Mouse (Mus musculus): ENCODE results near the gene Ube2g1. TPM values are rescaled to one million over a fixed set of nuclear protein-coding genes. Genes with fewer than 3 reads are reported as not detected.

The Ube2g1 gene
- total RNA-seq (2015; ENCODE audit: low replicate concordance) (10.0 and 16.3 TPM in 2 replicates), total RNA-seq (2017; ENCODE audit: low replicate concordance) (9.4 and 9.8 TPM in 2 replicates)

DNA sequence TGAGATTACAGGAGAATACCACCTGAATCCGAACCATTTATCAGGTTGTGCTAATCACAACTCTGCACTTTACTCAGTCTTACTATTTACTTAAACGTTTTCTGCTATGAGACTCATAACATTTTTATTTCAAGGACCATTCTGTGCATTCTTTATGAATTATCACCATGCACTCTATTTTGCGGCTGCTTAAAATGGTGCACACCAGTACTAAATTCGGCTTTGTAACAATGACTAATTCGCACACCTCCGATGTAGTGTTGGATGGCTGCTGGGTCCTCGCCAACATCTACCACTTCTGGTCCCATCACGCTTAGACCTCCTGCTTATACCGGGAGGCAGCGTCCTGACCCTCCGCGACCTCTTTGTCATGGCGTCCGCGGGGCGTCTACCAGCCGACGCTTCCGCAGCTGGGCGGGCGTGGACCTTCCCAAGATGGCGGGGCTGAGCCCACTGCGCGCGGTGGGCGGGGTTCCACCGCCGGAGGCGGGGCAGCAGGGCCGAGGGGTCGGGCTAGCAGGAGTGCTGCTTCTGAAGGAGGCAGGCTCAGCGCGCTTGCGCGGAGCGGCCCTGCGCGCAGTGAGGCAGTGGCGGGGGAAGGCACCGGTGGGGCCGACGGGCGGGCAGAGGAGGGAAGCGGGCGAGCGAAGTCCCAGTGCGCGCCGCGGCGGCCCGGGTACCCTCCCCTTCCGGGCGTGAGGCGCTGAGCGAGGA, at the start of gene Ube2g1:
Gene Ube2g1, plus strand, starts transcription at position 590 of the 714 bp plus-strand sequence.
- ATAC-seq (replicated peaks; ENCODE audit: low FRiP score, poor library complexity, severe bottlenecking): peak; percentile 96

DNA sequence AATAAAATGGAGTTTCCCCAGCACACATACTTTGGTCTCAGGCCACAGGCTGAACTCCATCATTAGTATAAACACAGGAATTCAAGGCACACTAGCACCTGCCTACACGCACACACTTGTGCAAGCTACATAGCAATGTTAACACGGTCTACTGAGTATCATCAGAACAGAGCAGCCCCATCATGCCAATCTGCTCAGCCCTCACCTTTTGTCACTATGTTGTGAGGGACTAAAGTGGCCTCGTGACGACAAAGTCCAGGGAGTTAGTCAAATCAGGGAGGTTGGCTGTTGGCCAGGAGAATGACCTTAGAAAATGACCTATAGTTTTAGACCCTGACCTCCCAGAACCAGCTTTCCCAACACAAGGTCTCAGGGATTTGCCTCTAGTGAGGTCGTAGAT, 48.9 kb upstream of the Ube2g1 start:
- ATAC-seq (replicated peaks; ENCODE audit: low FRiP score, poor library complexity, severe bottlenecking): no peak

DNA sequence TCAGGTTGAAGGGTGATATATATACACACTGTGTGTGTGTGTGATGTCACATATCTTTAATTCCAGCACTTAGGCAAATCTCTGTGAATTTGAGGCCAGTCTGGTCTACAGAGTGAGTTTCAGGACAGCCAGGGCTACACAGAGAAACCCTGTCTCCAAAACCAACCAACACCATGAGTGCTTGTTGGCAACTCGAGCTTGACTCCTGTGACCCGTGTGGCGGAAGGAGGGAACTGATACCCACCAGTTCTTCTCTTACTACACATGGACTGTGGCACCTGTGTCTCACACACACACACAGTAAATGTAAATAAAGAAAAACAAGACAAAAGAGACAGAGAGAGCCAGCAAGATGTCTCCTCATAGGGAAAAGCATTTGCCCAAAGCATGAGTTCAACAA, 46.4 kb upstream of the Ube2g1 start:
- ATAC-seq (replicated peaks; ENCODE audit: low FRiP score, poor library complexity, severe bottlenecking): no peak

DNA sequence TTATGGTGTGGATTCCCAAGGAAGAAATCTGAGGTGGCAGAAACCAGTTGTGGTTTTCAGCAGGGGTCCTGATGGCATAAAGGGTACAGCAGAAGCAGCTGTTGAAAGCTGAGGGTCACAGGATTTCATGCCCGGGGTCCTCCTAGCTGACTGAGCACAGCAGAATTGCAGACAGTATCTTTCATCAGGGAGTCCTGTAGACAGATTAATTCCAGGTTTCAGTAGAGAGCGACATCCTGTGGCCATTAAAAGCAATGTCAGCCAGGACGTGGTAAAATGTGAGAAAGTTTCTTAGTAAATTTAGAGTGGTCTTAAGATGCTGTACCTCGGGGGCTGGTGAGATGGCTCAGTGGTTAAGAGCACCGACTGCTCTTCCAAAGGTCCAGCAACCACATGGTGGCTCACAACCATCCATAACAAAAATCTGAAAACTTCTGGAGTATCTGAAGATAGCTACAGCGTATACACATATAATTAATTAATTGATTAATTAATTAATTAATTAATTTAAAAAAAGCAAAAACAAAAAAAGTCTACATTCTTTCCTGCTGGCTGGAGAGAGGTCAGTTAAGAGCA, 42.8 kb upstream of the Ube2g1 start:
- no peak for ATAC-seq (replicated peaks; ENCODE audit: low FRiP score, poor library complexity, severe bottlenecking)

DNA sequence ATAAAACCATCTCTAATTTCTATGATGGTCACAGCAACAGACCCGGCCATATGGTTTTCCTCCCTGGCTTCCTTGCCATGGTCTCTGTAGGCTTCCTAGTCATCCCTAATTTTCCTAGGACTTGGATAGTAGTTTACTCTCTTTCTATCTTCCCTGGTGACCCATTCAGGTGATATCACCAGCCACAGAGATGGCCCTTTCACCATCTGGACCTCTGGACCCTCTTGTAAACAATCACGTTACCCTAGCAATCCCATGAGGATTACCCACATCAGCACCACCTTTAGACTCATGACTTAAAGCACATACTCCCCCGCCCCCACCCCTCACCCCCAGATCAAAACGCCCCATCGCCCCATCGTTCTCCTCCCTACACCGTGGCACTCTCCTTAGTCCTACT, 40.8 kb upstream of the Ube2g1 start:
- no peak for ATAC-seq (replicated peaks; ENCODE audit: low FRiP score, poor library complexity, severe bottlenecking)

DNA sequence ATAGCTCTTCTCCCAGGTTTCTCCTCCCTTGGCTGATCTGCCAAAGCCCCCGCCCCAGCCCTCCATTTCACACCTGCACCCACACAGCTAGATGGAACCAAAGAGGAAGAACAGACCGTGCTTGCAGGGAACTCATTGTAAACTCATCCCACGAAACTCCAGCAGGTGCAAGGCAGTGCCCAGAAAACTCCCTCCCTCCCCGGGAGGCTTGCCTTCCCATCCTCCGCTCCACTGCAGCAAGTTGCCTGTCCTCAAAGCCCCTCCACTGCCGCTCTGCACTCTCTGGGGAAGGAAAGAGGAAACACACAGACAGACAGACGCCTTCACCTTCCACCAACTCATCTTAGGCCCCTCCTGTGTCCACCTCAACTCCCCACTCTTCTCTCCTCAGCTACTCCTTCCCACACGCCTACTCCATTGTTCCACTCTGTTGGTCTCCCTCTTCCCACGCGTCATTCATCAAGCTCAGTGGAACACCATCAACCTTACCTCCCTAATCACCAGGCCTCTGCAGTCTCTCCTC, 40.2 kb upstream of the Ube2g1 start:
- ATAC-seq (replicated peaks; ENCODE audit: low FRiP score, poor library complexity, severe bottlenecking): no peak

DNA sequence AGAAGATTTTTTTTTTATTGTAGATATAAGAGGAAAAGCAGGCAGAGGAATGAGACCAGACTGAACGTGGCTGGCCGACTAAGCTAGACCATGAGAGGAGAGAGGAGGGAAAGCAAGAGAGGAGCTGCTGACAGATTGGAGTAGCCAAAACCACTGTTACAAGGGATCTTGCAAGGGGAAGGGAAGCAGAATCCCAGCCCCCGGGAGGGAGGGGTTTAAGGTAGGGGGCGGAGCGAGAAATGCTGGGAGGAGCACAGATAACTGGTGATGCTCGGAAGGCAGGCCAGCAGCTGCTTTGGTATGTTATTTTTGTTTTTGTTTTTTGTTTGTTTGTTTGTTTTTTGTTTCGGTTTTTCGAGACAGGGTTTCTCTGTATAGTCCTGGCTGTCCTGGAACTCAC, 38.0 kb upstream of the Ube2g1 start:
- no peak for ATAC-seq (replicated peaks; ENCODE audit: low FRiP score, poor library complexity, severe bottlenecking)

DNA sequence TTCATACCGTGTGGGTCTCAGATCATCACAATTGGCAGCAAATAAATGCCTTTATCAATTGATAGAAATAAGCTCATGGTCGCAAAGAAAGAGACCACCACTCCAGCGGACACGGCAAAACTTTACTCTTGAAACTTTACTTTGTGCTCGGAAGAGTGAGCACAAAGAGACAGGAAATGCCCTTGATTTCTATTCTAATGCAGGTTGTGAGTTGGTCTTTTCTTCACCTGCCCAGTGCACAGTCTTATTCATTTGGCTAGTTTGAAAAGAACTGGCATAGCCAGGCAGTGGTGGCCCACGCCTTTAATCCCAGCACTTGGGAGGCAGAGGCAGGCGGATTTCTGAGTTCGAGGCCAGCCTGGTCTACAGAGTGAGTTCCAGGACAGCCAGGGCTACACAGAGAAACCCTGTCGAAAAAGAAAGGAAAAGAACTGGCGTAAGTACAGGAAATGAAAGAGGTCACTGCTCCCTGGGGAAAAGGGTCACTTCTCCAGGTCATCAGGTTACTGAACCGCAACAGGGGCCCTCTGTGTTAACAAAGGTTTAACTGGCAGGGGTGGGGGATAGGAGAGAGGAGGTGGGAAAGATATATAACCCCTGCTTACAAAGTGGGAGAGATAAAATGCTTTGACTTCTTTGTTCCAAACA, 37.3 kb upstream of the Ube2g1 start:
- no peak for ATAC-seq (replicated peaks; ENCODE audit: low FRiP score, poor library complexity, severe bottlenecking)

DNA sequence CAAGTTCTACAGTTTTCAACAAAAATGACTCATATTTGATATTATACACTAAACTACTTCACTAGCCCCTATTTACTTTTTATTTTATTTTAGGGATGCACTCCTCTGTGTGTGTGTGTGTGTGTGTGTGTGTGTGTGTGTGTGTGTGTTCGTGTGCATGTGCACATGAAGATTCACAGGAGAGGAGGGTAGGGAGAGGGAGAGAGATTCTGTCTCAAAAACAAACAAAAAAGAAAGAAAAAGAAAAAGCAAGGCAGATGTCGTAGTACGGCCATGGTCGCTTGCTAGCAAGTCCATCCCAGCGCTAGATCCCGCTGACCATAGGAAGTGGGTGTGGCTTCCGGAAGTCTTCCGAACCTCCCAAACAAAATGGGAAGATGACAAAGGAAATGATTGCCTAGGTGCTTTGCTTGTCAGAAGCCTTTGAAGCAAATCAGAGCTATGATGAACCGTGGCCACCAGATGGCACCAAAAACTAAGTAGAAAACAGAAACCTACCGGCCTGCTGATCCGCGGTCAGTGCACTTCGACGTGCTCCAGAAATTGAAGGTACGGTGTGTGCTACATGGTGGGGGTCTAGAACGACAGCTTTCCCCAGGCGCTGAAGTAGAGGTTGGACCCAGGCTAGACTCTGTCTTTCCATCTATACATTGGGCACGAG, 36.6 kb upstream of the Ube2g1 start:
- peak; percentile 89 for ATAC-seq (replicated peaks; ENCODE audit: low FRiP score, poor library complexity, severe bottlenecking)

DNA sequence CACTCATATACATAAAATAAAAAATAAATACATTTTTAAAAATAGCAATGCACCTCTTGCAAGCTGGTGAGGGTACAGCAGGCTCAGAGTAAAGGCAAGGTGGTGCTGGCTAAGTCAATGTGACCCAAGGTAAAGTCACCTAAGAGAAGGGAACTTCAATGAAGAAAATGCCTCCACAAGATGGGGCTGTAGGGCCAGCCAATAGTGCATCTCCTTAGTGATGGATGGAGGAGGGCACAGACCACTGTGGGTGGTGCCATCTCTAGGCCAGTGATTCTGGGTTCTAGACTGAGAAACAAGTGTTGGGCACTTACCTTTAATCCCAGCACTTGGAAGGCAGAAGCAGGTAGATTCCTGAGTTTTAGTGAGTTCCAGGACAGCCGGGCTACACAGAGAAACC, 33.3 kb upstream of the Ube2g1 start:
- no peak for ATAC-seq (replicated peaks; ENCODE audit: low FRiP score, poor library complexity, severe bottlenecking)

DNA sequence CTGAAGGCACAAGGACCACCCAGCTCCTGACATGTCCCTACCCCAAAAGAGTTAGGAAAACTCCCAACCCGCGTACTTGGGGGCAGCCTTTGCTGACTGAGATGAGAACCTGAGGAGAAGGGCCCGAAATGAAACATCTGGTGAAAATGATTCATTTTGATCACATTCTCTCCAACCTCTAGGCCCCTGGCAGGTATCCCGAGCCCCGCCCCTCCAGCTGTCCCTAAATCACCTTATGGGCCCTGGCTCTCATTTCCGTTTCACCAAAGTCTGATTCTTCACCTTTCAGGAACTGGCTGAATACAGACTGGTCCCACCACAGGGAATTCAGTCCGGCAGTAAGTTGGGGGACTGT, 31.0 kb upstream of the Ube2g1 start:
- ATAC-seq (replicated peaks; ENCODE audit: low FRiP score, poor library complexity, severe bottlenecking): no peak

DNA sequence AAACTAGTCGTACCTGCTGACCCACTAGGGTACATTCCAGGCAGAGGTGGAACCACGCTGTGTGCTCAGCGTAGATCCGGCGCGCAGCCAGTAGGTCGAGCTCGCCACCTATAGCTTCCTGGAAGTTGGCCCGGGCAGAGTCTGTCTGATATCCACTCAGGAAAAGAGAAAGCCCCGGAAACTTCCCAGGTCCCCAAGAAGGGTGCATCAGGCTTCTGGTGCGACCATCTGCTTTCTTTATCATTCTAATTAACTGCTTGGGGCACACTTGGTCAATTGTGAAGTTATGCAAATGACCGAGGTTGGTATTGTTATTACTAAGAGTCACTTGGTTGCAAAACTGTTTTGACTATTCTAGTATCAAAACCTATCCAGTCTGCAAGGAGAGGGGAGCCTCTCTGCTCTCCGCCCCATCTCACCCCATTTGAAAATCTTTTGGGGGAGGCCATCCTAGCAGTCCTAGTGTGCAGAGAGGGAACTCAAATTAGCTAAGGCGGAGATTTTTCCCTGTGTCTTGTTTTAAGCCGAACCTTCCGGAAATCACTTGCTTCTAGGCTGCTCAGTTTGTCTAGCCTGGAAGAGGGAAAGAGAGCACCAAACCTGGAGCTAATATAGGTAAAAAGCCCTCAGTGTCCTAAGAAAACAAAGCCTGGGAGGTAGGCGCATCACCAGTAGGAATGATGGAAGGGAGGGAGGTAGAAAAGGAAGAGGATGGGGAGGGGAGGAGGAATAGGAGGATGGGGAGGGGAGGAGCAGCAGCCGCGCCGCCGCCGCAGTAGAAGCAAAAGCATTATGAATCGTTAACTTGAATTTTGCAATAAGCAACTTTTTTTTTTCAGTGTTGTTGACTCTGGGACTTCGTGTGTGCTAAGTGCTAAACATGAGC, 30.4 kb upstream of the Ube2g1 start:
- ATAC-seq (replicated peaks; ENCODE audit: low FRiP score, poor library complexity, severe bottlenecking): no peak

DNA sequence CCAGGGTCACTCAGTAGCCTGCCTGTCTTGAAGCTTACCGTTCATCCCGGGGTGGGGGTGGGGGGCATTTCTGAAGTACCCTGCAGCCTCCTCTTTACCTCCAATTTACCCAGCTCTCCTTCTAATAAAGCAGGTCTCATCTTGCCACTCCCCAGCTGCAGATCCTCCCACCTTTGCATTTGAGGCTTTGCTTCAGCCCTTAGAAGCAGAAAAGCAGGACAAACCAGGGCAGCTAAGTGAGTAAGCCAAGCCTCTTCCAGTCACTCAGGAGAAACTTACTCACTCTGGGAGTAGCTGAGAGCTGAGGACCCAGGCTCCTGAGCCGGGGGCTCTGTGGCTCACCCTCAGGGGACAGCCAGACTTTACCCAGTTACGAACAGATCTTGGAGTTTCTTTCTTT, 28.6 kb upstream of the Ube2g1 start:
- ATAC-seq (replicated peaks; ENCODE audit: low FRiP score, poor library complexity, severe bottlenecking): no peak

DNA sequence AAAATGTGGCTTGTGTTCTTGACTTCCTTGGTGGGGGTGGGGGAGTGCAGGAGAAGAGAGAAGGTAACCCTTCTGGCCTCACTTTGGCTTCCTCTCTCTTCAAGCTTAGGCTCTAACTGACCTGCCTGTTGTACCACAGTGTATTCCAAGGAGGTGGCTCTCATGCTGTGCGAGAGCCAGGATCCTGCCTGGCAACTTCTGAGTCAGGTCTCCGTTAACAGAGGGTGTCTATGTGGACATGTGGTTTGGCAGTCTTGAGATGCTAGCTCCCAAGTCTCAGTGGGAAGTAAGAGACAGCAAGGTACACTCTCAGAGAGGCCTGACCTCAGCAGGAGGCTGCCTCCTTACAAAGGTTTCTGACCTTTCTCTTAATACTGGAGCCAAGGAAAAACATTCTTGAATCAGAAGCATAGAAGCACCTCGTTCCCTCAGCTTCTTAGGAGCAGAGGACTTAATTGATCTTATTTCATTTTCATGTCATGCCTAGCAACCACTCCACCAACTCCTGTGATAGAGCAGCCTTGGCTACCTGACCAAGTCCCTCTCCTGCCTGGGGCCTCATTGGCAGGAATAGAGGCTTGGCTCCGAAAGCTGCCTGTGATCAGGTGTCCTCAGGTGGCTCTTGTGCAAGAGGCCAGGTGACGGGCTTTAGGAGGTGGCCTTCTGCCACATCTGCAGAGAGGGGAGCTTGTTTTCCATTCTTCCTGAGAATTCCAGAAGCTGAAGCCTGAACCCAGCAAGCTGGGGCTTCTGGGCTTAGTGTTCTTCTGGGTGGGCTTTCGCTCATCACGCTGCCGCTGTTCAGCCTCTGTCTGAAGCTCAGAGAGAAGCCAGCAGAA, 25.3 kb upstream of the Ube2g1 start:
- no peak for ATAC-seq (replicated peaks; ENCODE audit: low FRiP score, poor library complexity, severe bottlenecking)

DNA sequence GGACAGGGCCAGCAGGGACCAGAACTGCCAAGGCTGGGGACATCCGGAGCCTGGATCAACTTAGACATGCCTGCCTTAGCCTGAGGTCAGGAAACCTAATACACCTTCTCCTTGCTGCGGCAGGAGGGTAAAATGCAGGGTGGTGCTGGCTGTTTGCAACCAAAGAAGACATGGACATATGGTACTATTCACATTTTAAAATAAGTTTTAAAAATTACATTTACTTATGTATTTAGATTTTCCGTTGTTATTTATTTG, 24.7 kb upstream of the Ube2g1 start:
- no peak for ATAC-seq (replicated peaks; ENCODE audit: low FRiP score, poor library complexity, severe bottlenecking)

DNA sequence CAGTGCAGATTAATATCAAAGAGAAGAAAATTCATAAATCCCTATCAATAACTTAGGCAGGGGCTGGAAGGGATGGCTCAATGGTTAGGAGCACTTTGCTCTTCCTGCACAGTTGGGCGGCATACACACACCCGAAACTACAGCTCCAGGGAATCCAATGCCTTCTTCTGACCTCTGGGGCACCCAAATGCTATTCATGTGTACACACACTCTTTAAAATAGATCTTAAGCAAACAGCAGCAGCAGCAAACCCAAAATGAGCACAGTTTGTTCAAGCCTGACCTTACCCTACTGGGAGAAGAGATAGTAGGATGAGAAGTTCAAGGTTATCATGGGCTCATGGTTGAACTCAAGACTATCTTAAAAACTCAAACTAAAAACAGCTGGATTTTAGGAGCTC, 24.0 kb upstream of the Ube2g1 start:
- no peak for ATAC-seq (replicated peaks; ENCODE audit: low FRiP score, poor library complexity, severe bottlenecking)

DNA sequence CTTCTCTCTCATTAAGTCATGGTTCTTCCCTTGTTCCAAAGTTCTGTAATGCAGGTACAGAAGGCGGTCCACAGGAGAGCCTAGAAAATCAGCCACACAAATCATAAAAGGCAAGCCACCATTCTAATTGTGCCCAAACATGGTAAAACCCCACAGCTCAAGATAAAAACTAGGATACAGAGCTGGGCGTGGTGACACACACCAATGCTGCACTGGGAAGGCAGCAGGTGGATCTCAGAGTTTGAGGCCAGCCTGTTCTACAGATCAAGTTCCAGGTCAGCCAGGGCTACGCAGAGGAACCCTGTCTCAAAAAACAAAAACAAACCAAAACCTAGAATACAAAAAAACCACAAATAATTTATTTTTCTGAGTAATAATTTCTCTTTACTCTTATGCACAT, 20.5 kb upstream of the Ube2g1 start:
- no peak for ATAC-seq (replicated peaks; ENCODE audit: low FRiP score, poor library complexity, severe bottlenecking)

DNA sequence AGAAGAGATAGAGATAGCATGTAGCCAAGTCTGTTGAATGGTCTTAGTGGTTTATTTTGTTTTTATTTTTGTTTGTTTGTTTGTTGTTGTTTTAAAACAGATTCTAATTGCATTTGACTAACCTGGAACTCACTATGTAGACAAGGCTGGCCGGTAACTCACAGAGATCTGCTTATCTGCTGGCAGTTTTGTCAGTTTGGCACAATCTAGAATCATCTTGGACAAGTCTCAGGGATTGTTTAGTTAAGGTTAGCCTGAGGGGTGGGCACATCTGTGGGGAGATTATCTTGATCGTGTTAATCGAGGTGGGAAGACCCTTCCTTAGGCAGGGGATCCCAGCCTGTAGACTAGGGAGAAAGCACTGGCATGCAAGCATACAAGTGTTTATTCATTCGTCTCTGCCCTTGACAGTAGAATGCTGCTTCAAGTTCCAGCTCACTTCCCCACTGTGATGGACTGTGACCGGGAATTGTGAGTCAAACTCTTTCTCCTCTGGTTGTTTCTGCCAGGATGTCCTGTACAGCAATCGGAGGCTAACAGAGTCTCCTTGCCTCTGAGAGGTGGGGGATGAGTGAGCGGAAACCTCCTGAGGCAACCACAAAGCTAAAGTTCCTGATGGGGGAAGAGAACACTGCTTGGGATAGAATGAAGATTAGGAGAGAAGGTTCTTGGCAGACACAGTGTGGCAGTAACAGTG, 19.4 kb upstream of the Ube2g1 start:
- no peak for ATAC-seq (replicated peaks; ENCODE audit: low FRiP score, poor library complexity, severe bottlenecking)
